Mouse (Mus musculus): ENCODE data around the gene Crkl. TPM values are rescaled to one million over a fixed set of nuclear protein-coding genes. Genes with fewer than 3 reads are reported as not detected.
A peak's percentile ranks its signal among the peaks of the same experiment; 100 is the strongest.

The Crkl gene
- 14.8 to 29.1 TPM (median 28.5 TPM) in 3 replicates for total RNA-seq (2017)

GRCm38 (mm10) chr16:17451541-17452372, at the start of gene Crkl:
TSS of gene Crkl (plus strand) at chr16:17451987.
- ATAC-seq (replicated peaks; ENCODE audit: insufficient number of reproducible peaks, low FRiP score, low TSS enrichment, poor library complexity, severe bottlenecking) = peak; percentile 98

DNA sequence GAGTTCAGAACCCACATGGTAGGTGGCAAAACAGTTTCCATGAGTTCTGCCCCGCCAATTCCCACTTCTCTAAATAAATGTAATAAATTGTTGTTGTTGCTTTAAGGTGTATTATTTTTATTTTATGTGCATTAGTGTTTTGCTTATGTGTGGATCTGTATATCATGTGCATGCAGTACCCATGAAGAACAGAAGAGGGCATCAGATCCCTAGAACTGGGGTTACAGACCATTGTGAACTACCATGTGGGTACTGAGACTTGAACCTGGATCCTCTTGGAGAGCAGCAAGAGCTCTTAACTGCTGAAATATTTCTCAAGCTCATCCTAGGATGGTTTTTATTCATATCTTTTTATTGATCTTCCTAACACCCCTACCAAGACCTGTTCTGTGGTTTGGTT, 48.9 kb upstream of the Crkl start:
- ATAC-seq (replicated peaks; ENCODE audit: insufficient number of reproducible peaks, low FRiP score, low TSS enrichment, poor library complexity, severe bottlenecking) = peak; percentile 40; the same call in 1 of the 2 replicates

DNA sequence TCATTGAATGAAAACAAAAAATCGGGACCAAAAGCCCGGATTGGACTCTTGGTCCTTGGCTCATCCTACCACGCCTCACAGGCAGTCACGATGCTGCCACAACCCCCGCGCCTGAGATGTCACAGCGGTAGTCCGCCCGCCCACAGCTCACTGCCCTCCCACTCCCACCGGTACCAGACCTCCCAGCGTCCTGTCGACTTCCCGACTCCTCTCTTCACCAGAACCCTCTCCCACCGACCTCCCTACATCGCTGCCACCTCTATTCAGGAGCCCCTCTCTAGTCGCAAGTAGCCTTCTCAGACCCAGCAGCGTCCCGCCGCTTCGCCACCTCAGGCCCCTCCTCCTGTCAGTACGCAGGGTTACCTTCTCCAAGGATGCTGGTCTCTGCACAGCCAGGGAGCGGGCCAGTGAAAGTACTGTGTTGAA, 46.5 kb upstream of the Crkl start:
- ATAC-seq (replicated peaks; ENCODE audit: insufficient number of reproducible peaks, low FRiP score, low TSS enrichment, poor library complexity, severe bottlenecking) = peak; percentile 20

- peak; percentile 90 for ATAC-seq (replicated peaks; ENCODE audit: insufficient number of reproducible peaks, low FRiP score, low TSS enrichment, poor library complexity, severe bottlenecking)
Measured at GRCm38 (mm10) chr16:17405736-17406443, 45.9 kb upstream of the Crkl start, which contains the start of the genes Snap29 and Pi4ka. TSS of gene Snap29 (plus strand) at chr16:17405986. TSS of gene Pi4ka (minus strand) at chr16:17406314.

DNA sequence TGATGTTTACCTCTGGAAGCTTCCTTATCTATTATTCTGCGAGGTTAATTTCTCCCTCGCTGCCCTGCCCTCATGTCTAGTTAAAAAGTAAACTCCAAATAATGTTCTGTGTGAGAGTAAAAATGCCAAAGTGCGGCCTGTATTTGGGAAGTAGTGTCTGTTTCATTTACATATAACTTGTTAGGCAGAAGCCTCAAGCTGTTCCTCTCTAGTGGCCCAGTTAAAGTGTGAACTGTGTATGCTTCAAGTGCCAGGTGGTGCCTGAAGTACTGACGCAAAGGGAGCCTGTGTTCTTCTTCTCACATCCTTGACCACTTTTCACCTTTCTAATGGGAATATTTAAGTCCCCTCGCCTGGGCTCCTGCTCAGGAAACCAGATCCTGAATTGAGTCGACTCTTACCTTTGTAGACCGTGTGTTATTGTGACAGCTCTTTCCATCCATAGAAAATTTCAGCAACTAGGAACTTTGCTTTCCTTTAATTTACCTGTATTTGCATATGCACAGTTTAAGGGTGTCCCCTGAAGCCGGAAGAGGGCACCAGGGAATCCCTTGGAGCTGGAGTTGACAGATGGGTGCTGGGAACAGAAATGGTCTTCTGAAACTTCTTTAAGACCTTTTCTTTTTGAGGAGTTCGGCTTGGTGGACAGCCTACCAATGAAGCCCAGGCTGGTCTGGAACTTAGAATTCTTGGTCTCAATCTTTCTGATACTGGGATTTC, 45.1 kb upstream of the Crkl start:
- no peak; the same call in 1 of the 2 replicates for ATAC-seq (replicated peaks; ENCODE audit: insufficient number of reproducible peaks, low FRiP score, low TSS enrichment, poor library complexity, severe bottlenecking)

GRCm38 (mm10) chr16:17409046-17409445, 42.7 kb upstream of the Crkl start:
- ATAC-seq (replicated peaks; ENCODE audit: insufficient number of reproducible peaks, low FRiP score, low TSS enrichment, poor library complexity, severe bottlenecking) = no peak

DNA sequence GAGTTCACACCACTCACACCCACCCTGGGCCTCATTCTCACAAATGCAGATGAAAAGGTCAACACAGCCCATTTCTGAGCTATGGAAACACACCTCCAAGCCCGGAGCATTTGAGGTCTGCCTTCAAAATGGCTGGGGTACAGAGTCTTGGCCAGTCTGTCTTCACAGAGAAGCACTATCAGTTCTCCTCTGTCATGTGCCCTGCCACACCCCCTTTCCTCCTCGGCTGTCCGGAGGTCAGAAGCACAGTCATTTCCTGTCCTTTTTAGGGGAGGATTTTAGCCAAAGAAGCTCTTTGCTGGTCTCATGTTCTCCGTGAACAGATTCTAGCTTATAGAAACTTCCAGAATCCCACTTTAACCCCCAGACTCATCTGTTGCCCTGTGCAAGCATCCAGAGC, 41.6 kb upstream of the Crkl start:
- ATAC-seq (replicated peaks; ENCODE audit: insufficient number of reproducible peaks, low FRiP score, low TSS enrichment, poor library complexity, severe bottlenecking) = no peak

- ATAC-seq (replicated peaks; ENCODE audit: insufficient number of reproducible peaks, low FRiP score, low TSS enrichment, poor library complexity, severe bottlenecking) = no peak
Measured at GRCm38 (mm10) chr16:17423021-17423420, 28.8 kb upstream of the Crkl start.

DNA sequence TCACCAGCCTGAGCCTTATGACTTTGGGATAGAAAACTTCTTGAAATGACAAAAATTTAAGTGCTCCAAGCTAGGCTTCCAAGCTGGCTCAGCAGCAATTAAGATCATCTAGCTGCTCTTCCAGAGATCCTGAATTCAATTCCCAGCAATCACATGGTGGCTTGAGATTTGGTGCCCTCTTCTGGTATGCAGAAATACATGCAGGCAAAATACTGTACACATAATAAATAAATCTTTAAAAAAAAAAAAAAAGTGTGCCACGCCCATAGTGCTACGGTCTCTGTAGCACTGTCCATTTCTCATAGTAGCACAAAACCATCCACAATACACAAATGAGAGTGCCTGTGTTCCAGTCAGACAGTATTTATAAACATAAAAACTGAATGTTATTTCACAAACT, 19.2 kb upstream of the Crkl start:
- no peak for ATAC-seq (replicated peaks; ENCODE audit: insufficient number of reproducible peaks, low FRiP score, low TSS enrichment, poor library complexity, severe bottlenecking)

DNA sequence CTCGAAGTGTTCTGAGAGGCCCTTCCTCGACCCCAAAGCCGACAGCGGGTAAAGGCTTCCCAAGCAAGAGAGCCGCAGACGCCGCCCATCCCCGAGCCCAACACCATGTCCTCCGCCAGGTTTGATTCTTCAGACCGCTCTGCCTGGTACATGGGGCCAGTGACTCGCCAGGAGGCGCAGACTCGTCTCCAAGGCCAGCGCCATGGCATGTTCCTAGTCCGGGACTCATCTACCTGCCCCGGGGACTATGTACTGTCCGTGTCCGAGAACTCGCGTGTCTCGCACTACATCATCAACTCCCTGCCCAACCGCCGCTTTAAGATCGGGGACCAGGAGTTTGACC, 557 bp downstream of the Crkl start:
- ATAC-seq (replicated peaks; ENCODE audit: insufficient number of reproducible peaks, low FRiP score, low TSS enrichment, poor library complexity, severe bottlenecking) = 0 out of 2 replicates have a peak, but pooled peaks have one; percentile 9

DNA sequence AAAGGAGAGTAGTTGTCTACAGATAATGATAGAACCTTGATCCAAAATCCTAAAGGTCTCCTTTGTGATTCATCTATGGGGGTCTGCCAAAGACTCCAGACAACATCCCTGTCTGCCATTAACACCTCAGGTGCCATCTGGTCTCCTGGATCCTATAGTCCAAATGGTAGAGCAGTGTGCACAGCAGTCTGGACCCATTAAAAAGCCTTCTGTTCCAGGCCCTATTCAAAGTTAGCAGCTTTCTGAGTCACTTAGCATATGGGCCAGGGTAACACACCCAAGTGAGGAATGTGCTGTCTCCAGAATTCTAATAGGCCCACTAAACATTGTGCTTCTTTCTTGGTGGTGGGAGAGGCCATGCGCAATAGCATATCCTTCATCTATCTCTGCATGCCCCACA, 5.1 kb downstream of the Crkl start:
- ATAC-seq (replicated peaks; ENCODE audit: insufficient number of reproducible peaks, low FRiP score, low TSS enrichment, poor library complexity, severe bottlenecking) = no peak

- ATAC-seq (replicated peaks; ENCODE audit: insufficient number of reproducible peaks, low FRiP score, low TSS enrichment, poor library complexity, severe bottlenecking) = 0 out of 2 replicates have a peak, but pooled peaks have one; percentile 47
Measured at GRCm38 (mm10) chr16:17460254-17460653, 8.5 kb downstream of the Crkl start.

DNA sequence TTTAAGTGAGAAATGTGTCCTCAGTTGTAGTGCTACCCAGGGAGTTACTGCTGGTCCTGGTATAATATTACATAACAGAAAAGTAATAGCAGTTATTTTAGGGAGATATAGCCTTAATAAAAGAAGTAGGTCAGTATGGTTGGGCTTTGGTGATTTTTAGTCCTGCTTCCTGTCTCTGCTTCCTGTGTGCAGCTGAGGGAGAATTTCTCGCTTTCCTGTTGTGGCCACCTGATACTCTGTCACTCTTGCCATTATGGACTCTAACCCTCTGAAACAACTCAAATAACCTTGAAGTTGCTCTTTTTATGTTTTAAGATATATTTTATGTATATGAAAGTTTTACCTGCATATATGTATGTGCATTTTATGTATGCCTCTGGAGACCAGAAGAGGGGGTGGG, 9.8 kb downstream of the Crkl start:
- no peak for ATAC-seq (replicated peaks; ENCODE audit: insufficient number of reproducible peaks, low FRiP score, low TSS enrichment, poor library complexity, severe bottlenecking)

GRCm38 (mm10) chr16:17463184-17463583, 11.4 kb downstream of the Crkl start:
- no peak for ATAC-seq (replicated peaks; ENCODE audit: insufficient number of reproducible peaks, low FRiP score, low TSS enrichment, poor library complexity, severe bottlenecking)

- ATAC-seq (replicated peaks; ENCODE audit: insufficient number of reproducible peaks, low FRiP score, low TSS enrichment, poor library complexity, severe bottlenecking) = no peak
Measured at GRCm38 (mm10) chr16:17466875-17467663, 15.3 kb downstream of the Crkl start.

DNA sequence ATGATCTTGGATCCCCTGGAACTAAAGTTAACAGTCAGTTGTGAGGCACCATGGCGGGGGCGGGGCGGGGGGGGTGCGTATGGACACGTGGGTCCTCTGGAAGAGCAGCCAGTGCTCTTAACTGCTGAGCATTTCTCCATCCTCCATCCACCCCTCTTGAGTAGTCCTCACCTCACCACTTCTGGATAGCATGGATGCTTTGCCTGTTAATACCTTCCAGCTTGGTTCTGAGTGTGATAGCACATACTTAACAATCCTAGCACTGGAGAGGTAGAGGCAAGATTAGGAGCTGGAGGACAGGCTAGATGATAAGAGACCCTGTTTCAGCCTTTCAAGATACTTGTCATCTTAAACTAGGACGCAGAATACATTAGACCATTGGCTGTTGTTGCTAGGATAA, 20.7 kb downstream of the Crkl start:
- ATAC-seq (replicated peaks; ENCODE audit: insufficient number of reproducible peaks, low FRiP score, low TSS enrichment, poor library complexity, severe bottlenecking) = no peak

DNA sequence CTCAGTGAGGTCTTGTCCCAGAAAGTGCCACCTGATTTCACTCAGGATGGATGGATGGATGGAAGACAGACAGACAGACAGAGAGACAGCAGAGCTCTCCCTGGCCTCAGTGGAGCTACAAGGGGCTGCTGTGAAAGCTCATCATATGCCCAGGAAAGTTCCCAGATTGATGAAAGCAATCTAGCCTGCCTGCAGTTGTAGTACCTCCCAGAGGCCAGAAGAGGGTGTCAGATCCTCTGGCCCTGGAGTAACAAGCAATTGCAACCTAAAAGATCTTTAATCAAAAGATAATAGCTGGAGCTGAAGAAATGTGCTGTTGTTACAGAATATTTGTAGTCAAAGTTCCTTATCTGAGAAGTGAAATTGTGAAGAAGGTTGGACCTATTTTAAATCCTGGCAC, 22.3 kb downstream of the Crkl start:
- ATAC-seq (replicated peaks; ENCODE audit: insufficient number of reproducible peaks, low FRiP score, low TSS enrichment, poor library complexity, severe bottlenecking) = 0 out of 2 replicates have a peak, but pooled peaks have one; percentile 47

DNA sequence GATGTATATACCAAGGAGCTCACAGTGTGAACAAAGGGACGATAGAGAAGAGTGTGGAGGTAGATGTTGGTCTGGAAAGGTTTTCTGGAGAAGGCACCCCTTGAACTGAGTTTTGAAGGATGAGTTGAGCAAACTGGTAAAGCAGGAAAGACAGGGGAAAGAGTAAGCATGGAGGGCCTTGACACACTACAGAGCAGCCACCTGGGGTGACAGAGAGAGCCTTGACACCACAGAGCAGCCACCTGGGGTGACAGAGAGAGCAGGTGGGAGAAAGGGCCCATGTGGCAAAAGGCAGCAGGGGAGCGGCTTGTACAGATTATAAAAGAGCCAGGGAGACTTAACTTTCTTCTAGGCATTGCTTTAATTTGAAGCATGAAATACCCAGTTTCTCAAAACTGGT, 23.0 kb downstream of the Crkl start:
- no peak for ATAC-seq (replicated peaks; ENCODE audit: insufficient number of reproducible peaks, low FRiP score, low TSS enrichment, poor library complexity, severe bottlenecking)

Measured in monocyte, adult 5-6 weeks (primary cell).